Mouse (Mus musculus): ENCODE measurements around the gene Adgrg6. TPM values are rescaled to one million over a fixed set of nuclear protein-coding genes. Genes with fewer than 3 reads are reported as not detected.

Adgrg6 gene
- polyA plus RNA-seq, 1 experiment from 2014 or later = 3.5 TPM

GRCm38 (mm10) chr10:14520912-14521675, 24.4 kb downstream of the Adgrg6 start:
- no peak overlapping the region for H3K9ac ChIP-seq (replicated peaks; ENCODE audit: low read length)

GRCm38 (mm10) chr10:14517909-14518308, 27.6 kb downstream of the Adgrg6 start:
- Histone ChIP-seq H3K27ac (replicated peaks; ENCODE audit: low read depth, low read length) (no peak overlapping the region), H3K36me3 (replicated peaks; ENCODE audit: control insufficient read depth, insufficient read depth, low read depth, low read length) (no peaks in the 10 kb centered on the region), H3K27me3 (ENCODE audit: control insufficient read depth, insufficient read depth, low read length) (no peaks in the 10 kb centered on the region), H3K4me2 (ENCODE audit: low read depth, low read length) (no peak overlapping the region), H3K9me3 (replicated peaks; ENCODE audit: control insufficient read depth, low read length) (no peaks in the 10 kb centered on the region), H3K4me3 (ENCODE audit: low read depth, low read length) (no peak overlapping the region), H3K4me1 (ENCODE audit: control insufficient read depth, insufficient read depth, low read length) (no peaks in the 10 kb centered on the region), H3K9ac (replicated peaks; ENCODE audit: low read length) (no peak overlapping the region)
- ATAC-seq (replicated peaks; ENCODE audit: insufficient number of reproducible peaks, low FRiP score, low TSS enrichment, low read depth) (no peak; the same call in 1 of the 2 replicates), DNase-seq (ENCODE audit: low spot score) (no peak)
- WGBS = 63% methylated on average over 5 of the region's 5 CpGs

More at GRCm38 (mm10) chr10:14520912-14521675, 24.4 kb downstream of the Adgrg6 start:
- Histone ChIP-seq H3K4me2 (ENCODE audit: low read depth, low read length) (no peak overlapping the region), H3K4me1 (ENCODE audit: control insufficient read depth, insufficient read depth, low read length) (no peaks in the 10 kb centered on the region), H3K27ac (replicated peaks; ENCODE audit: low read depth, low read length) (no peak overlapping the region), H3K4me3 (ENCODE audit: low read depth, low read length) (no peak overlapping the region), H3K9me3 (replicated peaks; ENCODE audit: control insufficient read depth, low read length) (no peaks in the 10 kb centered on the region), H3K36me3 (replicated peaks; ENCODE audit: control insufficient read depth, insufficient read depth, low read depth, low read length) (no peaks in the 10 kb centered on the region), H3K27me3 (ENCODE audit: control insufficient read depth, insufficient read depth, low read length) (no peaks in the 10 kb centered on the region)
- no peak for DNase-seq (ENCODE audit: low spot score)
- WGBS = 65% methylated on average over 8 of the region's 8 CpGs
- no peak for ATAC-seq (replicated peaks; ENCODE audit: insufficient number of reproducible peaks, low FRiP score, low TSS enrichment, low read depth)

GRCm38 (mm10) chr10:14511904-14512663, 33.4 kb downstream of the Adgrg6 start:
- Histone ChIP-seq H3K4me2 (ENCODE audit: low read depth, low read length) (no peak overlapping the region), H3K27me3 (ENCODE audit: control insufficient read depth, insufficient read depth, low read length) (no peaks in the 10 kb centered on the region), H3K4me1 (ENCODE audit: control insufficient read depth, insufficient read depth, low read length) (no peaks in the 10 kb centered on the region), H3K9ac (replicated peaks; ENCODE audit: low read length) (no peak overlapping the region), H3K9me3 (replicated peaks; ENCODE audit: control insufficient read depth, low read length) (no peaks in the 10 kb centered on the region), H3K27ac (replicated peaks; ENCODE audit: low read depth, low read length) (no peak overlapping the region), H3K36me3 (replicated peaks; ENCODE audit: control insufficient read depth, insufficient read depth, low read depth, low read length) (no peaks in the 10 kb centered on the region), H3K4me3 (ENCODE audit: low read depth, low read length) (no peak overlapping the region)
- ATAC-seq (replicated peaks; ENCODE audit: insufficient number of reproducible peaks, low FRiP score, low TSS enrichment, low read depth) = peak; percentile 73; the same call in 1 of the 2 replicates
- no peak for DNase-seq (ENCODE audit: low spot score)
- 34% methylated on average over 2 of the region's 2 CpGs for WGBS

- Histone ChIP-seq H3K4me2 (ENCODE audit: low read depth, low read length) (no peak overlapping the region), H3K9me3 (replicated peaks; ENCODE audit: control insufficient read depth, low read length) (no peaks in the 10 kb centered on the region), H3K27ac (replicated peaks; ENCODE audit: low read depth, low read length) (no peak overlapping the region), H3K4me3 (ENCODE audit: low read depth, low read length) (no peak overlapping the region), H3K4me1 (ENCODE audit: control insufficient read depth, insufficient read depth, low read length) (no peaks in the 10 kb centered on the region), H3K36me3 (replicated peaks; ENCODE audit: control insufficient read depth, insufficient read depth, low read depth, low read length) (no peaks in the 10 kb centered on the region), H3K9ac (replicated peaks; ENCODE audit: low read length) (no peak overlapping the region), H3K27me3 (ENCODE audit: control insufficient read depth, insufficient read depth, low read length) (no peaks in the 10 kb centered on the region)
- 61% methylated on average over 3 of the region's 3 CpGs for WGBS
- ATAC-seq (replicated peaks; ENCODE audit: insufficient number of reproducible peaks, low FRiP score, low TSS enrichment, low read depth) (no peak), DNase-seq (ENCODE audit: low spot score) (no peak)
Measured at GRCm38 (mm10) chr10:14511157-14511556, 34.3 kb downstream of the Adgrg6 start.

GRCm38 (mm10) chr10:14495658-14496057, 49.8 kb downstream of the Adgrg6 start:
- Histone ChIP-seq H3K4me1 (ENCODE audit: control insufficient read depth, insufficient read depth, low read length) (no peaks in the 10 kb centered on the region), H3K4me2 (ENCODE audit: low read depth, low read length) (no peak overlapping the region), H3K9ac (replicated peaks; ENCODE audit: low read length) (no peak overlapping the region), H3K4me3 (ENCODE audit: low read depth, low read length) (no peak overlapping the region), H3K27ac (replicated peaks; ENCODE audit: low read depth, low read length) (no peak overlapping the region), H3K36me3 (replicated peaks; ENCODE audit: control insufficient read depth, insufficient read depth, low read depth, low read length) (no peaks in the 10 kb centered on the region), H3K9me3 (replicated peaks; ENCODE audit: control insufficient read depth, low read length) (no peaks in the 10 kb centered on the region), H3K27me3 (ENCODE audit: control insufficient read depth, insufficient read depth, low read length) (no peaks in the 10 kb centered on the region)
- DNase-seq (ENCODE audit: low spot score) (no peak), ATAC-seq (replicated peaks; ENCODE audit: insufficient number of reproducible peaks, low FRiP score, low TSS enrichment, low read depth) (no peak)

GRCm38 (mm10) chr10:14495204-14495603, 50.3 kb downstream of the Adgrg6 start:
- DNase-seq (ENCODE audit: low spot score) = no peak

GRCm38 (mm10) chr10:14491838-14492237, 53.6 kb downstream of the Adgrg6 start:
- Histone ChIP-seq H3K27ac (replicated peaks; ENCODE audit: low read depth, low read length) (no peak overlapping the region), H3K27me3 (ENCODE audit: control insufficient read depth, insufficient read depth, low read length) (no peaks in the 10 kb centered on the region), H3K9me3 (replicated peaks; ENCODE audit: control insufficient read depth, low read length) (no peaks in the 10 kb centered on the region), H3K9ac (replicated peaks; ENCODE audit: low read length) (no peak overlapping the region), H3K4me1 (ENCODE audit: control insufficient read depth, insufficient read depth, low read length) (no peaks in the 10 kb centered on the region), H3K36me3 (replicated peaks; ENCODE audit: control insufficient read depth, insufficient read depth, low read depth, low read length) (no peaks in the 10 kb centered on the region), H3K4me3 (ENCODE audit: low read depth, low read length) (no peak overlapping the region), H3K4me2 (ENCODE audit: low read depth, low read length) (no peak overlapping the region)
- DNase-seq (ENCODE audit: low spot score) = no peak
- no peak for ATAC-seq (replicated peaks; ENCODE audit: insufficient number of reproducible peaks, low FRiP score, low TSS enrichment, low read depth)
- 89% methylated on average over 4 of the region's 4 CpGs for WGBS

More at GRCm38 (mm10) chr10:14495204-14495603, 50.3 kb downstream of the Adgrg6 start:
- no peaks in the 10 kb centered on the region for H3K27me3 ChIP-seq (ENCODE audit: control insufficient read depth, insufficient read depth, low read length)
- no peaks in the 10 kb centered on the region for H3K36me3 ChIP-seq (replicated peaks; ENCODE audit: control insufficient read depth, insufficient read depth, low read depth, low read length)
- H3K27ac ChIP-seq (replicated peaks; ENCODE audit: low read depth, low read length) = no peak overlapping the region
- H3K9ac ChIP-seq (replicated peaks; ENCODE audit: low read length) = no peak overlapping the region
- no peak overlapping the region for H3K4me2 ChIP-seq (ENCODE audit: low read depth, low read length)
- no peaks in the 10 kb centered on the region for H3K4me1 ChIP-seq (ENCODE audit: control insufficient read depth, insufficient read depth, low read length)
- H3K9me3 ChIP-seq (replicated peaks; ENCODE audit: control insufficient read depth, low read length) = no peaks in the 10 kb centered on the region
- ATAC-seq (replicated peaks; ENCODE audit: insufficient number of reproducible peaks, low FRiP score, low TSS enrichment, low read depth) = no peak
- H3K4me3 ChIP-seq (ENCODE audit: low read depth, low read length) = no peak overlapping the region

GRCm38 (mm10) chr10:14483257-14483656, 62.2 kb downstream of the Adgrg6 start:
- WGBS = 81% methylated on average over 5 of the region's 5 CpGs
- Histone ChIP-seq H3K27me3 (ENCODE audit: control insufficient read depth, insufficient read depth, low read length) (no peaks in the 10 kb centered on the region), H3K4me3 (ENCODE audit: low read depth, low read length) (no peak overlapping the region), H3K27ac (replicated peaks; ENCODE audit: low read depth, low read length) (no peak overlapping the region), H3K9ac (replicated peaks; ENCODE audit: low read length) (no peak overlapping the region), H3K4me1 (ENCODE audit: control insufficient read depth, insufficient read depth, low read length) (no peaks in the 10 kb centered on the region), H3K9me3 (replicated peaks; ENCODE audit: control insufficient read depth, low read length) (no peaks in the 10 kb centered on the region), H3K36me3 (replicated peaks; ENCODE audit: control insufficient read depth, insufficient read depth, low read depth, low read length) (no peaks in the 10 kb centered on the region), H3K4me2 (ENCODE audit: low read depth, low read length) (no peak overlapping the region)
- ATAC-seq (replicated peaks; ENCODE audit: insufficient number of reproducible peaks, low FRiP score, low TSS enrichment, low read depth) (no peak), DNase-seq (ENCODE audit: low spot score) (no peak)
